Mouse (Mus musculus) megakaryocyte-erythroid progenitor cell, adult 5-6 weeks (primary cell): Measurements from ENCODE around the gene Icosl. TPM values are rescaled to one million over a fixed set of nuclear protein-coding genes. Genes with fewer than 3 reads are reported as not detected.
"Not testable (repeated sequence)": the region's sequence is repeated elsewhere in the genome, so short reads cannot be mapped to it uniquely, and the experiment has no call there.

Experiments
- ATAC-seq: replicated peaks from 2 replicates; pipeline ENCODE4 v1.8.0; 2016; ENCODE audit warnings: mild to moderate bottlenecking, inconsistent platforms; ENCODE audit not compliant: severe bottlenecking, poor library complexity, low FRiP score, low TSS enrichment
- total RNA-seq, 2 experiments: library from RNA; stranded (forward) in 1 of 2; stranded (reverse) in 1 of 2; fragments of 200-1000, 215-1000 nt in 1 of 2; fragments of >200 nt in 1 of 2; fragmentation: Nextera tagmentation in 1 of 2; gene quantifications; 2 replicates each; pipeline ENCODE4 v1.2.3; 2014 to 2017

The Icosl gene
- total RNA-seq, 2 experiments from 2014 or later: 0.37 to 1.4 TPM

GRCm38 (mm10) chr10:78104555-78105490, 35.7 kb downstream of the Icosl start:
- ATAC-seq: no peak

- ATAC-seq: no peak
Measured at GRCm38 (mm10) chr10:78105548-78105947, 36.4 kb downstream of the Icosl start.

DNA sequence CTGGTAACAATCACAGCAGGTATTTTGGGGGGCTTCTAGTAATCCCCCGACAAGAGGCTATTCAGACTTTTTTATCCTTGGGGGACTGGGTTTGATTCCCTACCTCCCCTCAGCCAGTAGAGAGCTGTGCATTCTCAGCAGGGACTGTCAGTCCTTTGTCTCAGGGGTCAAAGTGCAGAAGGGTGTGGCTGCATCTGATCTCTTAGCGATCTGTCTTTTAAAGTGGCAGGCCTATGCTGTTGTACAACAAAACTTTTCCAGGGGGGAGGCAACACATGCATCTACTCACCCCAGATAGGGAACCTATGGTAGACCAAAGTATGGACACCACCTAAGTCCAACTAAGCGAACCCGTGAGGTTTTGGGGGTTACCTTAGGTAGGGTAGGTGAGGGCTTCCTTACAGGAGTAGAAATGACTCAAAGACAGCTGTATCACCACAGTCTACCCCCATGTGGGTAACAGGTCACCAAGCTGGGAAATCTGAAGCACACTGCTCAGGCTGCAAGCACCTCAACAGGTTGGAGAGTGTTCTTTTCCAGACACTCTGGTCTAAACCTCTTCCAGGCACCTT, 45.5 kb downstream of the Icosl start:
- no peak for ATAC-seq

DNA sequence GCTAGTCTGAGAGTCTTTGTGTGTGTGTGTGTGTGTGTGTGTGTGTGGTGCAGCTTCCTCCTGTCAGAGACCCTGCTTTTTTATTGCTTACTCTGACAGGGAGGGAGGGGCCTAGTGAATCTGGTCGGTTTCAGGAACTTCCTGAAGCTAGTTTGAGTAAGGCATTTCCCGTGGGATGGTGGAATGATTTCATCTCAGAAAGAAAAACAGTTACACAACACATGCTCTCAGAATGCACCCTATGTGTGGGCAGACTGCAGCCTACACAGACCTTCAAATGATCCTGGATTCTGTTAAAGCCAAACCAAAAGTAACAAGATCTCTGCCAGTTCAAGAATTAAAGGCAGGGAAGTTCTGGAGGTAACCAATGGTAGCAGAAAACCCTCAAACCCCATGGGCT, 46.1 kb downstream of the Icosl start:
- no peak for ATAC-seq

DNA sequence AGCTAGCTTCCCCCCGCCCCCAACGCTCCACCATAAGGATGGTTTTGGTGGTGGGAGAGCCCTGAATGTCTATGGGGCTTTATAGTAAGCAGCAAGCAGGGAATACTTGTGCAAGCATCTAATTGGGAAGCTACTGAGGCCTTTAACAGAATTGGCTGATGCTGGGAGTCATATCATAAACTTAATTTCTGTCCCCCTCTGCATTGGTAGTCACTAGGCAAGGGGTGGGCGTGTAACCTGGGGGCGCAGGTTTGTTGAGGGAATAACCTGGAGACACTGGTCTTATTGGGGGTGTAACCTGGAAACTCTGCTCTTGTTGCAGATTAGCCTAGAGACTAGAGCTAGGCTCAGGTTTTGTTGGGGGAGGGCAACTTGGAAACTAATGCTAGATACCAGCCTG, 50.3 kb downstream of the Icosl start:
- ATAC-seq: no peak

GRCm38 (mm10) chr10:78124137-78124536, 55.0 kb downstream of the Icosl start:
- 0 out of 2 replicates have a peak, but pooled peaks have one; percentile 65 for ATAC-seq

DNA sequence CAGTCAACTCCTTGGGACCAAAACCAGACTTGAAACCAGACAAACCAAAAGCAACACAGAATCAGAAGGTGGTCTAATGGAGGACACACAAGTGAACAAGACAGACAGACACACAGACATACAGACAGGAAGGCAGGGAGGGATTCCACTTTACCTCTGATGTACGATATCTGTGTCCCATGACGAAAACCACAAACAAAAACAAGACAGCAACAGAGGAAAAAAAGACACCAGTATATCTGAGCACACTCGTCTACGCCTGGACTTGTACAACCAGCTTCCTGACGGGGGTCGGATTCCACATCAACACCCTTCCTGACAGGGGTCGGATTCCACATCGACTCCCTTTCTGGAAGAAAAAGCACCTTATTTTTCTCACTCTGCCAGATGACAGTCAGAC, 56.0 kb downstream of the Icosl start:
- not testable (repeated sequence) for ATAC-seq

GRCm38 (mm10) chr10:78126311-78126710, 57.2 kb downstream of the Icosl start:
- ATAC-seq: no peak

- no peak for ATAC-seq
Measured at GRCm38 (mm10) chr10:78127046-78127870, 58.2 kb downstream of the Icosl start.

GRCm38 (mm10) chr10:78127931-78128330, 58.8 kb downstream of the Icosl start:
- ATAC-seq: no peak

GRCm38 (mm10) chr10:78128647-78129046, 59.5 kb downstream of the Icosl start:
- ATAC-seq: no peak

- ATAC-seq: no peak
Measured at GRCm38 (mm10) chr10:78129423-78129822, 60.3 kb downstream of the Icosl start.

- no peak for ATAC-seq
Measured at GRCm38 (mm10) chr10:78129998-78130397, 60.9 kb downstream of the Icosl start.

Other genes with a start within 250 kb of the Icosl start
- not detected in 2 replicates for gene Krtap10-4, start 242.2 kb upstream of the Icosl start, total RNA-seq (2014; fragmentation: Nextera tagmentation)
- not detected in 2 replicates for gene Krtap10-4, start 242.2 kb upstream of the Icosl start, total RNA-seq (2017)
- gene Krtap10-10, start 233.4 kb upstream of the Icosl start, total RNA-seq (2014; fragmentation: Nextera tagmentation): not detected in 2 replicates
- not detected in 2 replicates for gene Krtap10-10, start 233.4 kb upstream of the Icosl start, total RNA-seq (2017)
- not detected in 2 replicates for gene Gm36176, start 222.5 kb upstream of the Icosl start, total RNA-seq (2014; fragmentation: Nextera tagmentation)
- gene Gm36176, start 222.5 kb upstream of the Icosl start, total RNA-seq (2017): not detected in 2 replicates
- not detected in 2 replicates for gene Gm10318, start 216.4 kb upstream of the Icosl start, total RNA-seq (2014; fragmentation: Nextera tagmentation)
- not detected in 2 replicates for gene Gm10318, start 216.4 kb upstream of the Icosl start, total RNA-seq (2017)
- not detected in 2 replicates for gene Gm3285, start 207.3 kb upstream of the Icosl start, total RNA-seq (2014; fragmentation: Nextera tagmentation)
- not detected in 2 replicates for gene Gm3285, start 207.3 kb upstream of the Icosl start, total RNA-seq (2017)
- not detected in 2 replicates for gene Lrrc3, start 166.8 kb upstream of the Icosl start, total RNA-seq (2014; fragmentation: Nextera tagmentation)
- gene Lrrc3, start 166.8 kb upstream of the Icosl start, total RNA-seq (2017): not detected in 2 replicates
- gene Trpm2, start 98.7 kb upstream of the Icosl start, total RNA-seq (2014; fragmentation: Nextera tagmentation): 0.15 TPM in 1 of 2 replicates, not detected in the other
- 0.23 TPM in 1 of 2 replicates, not detected in the other for gene Trpm2, start 98.7 kb upstream of the Icosl start, total RNA-seq (2017)
- gene 1810043G02Rik, start 90.8 kb upstream of the Icosl start, total RNA-seq (2014; fragmentation: Nextera tagmentation): 6.0 and 18.0 TPM in 2 replicates
- gene 1810043G02Rik, start 90.8 kb upstream of the Icosl start, total RNA-seq (2017): 5.2 and 10.6 TPM in 2 replicates
- 40.4 and 44.0 TPM in 2 replicates for gene Pfkl, start 59.2 kb upstream of the Icosl start, total RNA-seq (2014; fragmentation: Nextera tagmentation)
- 26.4 and 51.9 TPM in 2 replicates for gene Pfkl, start 59.2 kb upstream of the Icosl start, total RNA-seq (2017)
- gene Dnmt3l, start 27.4 kb upstream of the Icosl start, total RNA-seq (2014; fragmentation: Nextera tagmentation): not detected in 2 replicates
- not detected in 2 replicates for gene Dnmt3l, start 27.4 kb upstream of the Icosl start, total RNA-seq (2017)
- gene Aire, start 25.7 kb upstream of the Icosl start, total RNA-seq (2014; fragmentation: Nextera tagmentation): not detected in 2 replicates
- not detected in 2 replicates for gene Aire, start 25.7 kb upstream of the Icosl start, total RNA-seq (2017)
- gene D10Jhu81e, start 100.5 kb downstream of the Icosl start, total RNA-seq (2014; fragmentation: Nextera tagmentation): 42.1 and 48.7 TPM in 2 replicates
- 94.9 and 103 TPM in 2 replicates for gene D10Jhu81e, start 100.5 kb downstream of the Icosl start, total RNA-seq (2017)
- gene Pwp2, start 115.8 kb downstream of the Icosl start, total RNA-seq (2014; fragmentation: Nextera tagmentation): 25.5 and 31.4 TPM in 2 replicates
- 37.0 and 47.2 TPM in 2 replicates for gene Pwp2, start 115.8 kb downstream of the Icosl start, total RNA-seq (2017)
- 52.9 and 57.7 TPM in 2 replicates for gene Trappc10, start 175.3 kb downstream of the Icosl start, total RNA-seq (2014; fragmentation: Nextera tagmentation)
- 26.6 and 29.5 TPM in 2 replicates for gene Trappc10, start 175.3 kb downstream of the Icosl start, total RNA-seq (2017)